Mouse (Mus musculus): ENCODE results near the gene Lrig1. TPM values are rescaled to one million over a fixed set of nuclear protein-coding genes. Genes with fewer than 3 reads are reported as not detected.

The Lrig1 gene
- total RNA-seq (2012; rRNA removed), result 19.1 and 37.5 TPM in 2 replicates

DNA sequence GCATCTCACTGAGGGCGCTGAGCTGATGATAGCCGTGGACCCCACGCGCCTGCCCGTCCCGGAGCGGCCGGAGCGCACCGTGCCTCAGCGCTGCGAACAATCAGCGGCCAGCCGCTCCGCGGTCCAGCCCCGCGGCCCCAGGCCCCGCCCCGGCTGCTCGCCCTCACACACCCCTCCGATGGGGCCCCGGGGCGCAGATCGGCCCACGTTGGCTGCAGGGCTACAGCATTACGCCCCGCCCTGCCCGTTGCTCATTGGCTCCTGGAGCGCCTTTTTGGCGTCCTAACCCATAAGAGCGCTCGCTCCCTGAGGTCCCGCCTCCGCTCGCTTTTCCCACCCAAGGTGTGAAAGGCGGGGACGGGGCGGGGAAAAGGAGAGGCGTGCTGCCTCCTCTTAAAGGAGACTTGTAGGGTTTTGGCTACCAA is at the start of gene Lrig1:
Gene Lrig1 (minus strand): TSS at position 92 of the 425 bp plus-strand sequence.
- Histone ChIP-seq H3K27ac (ENCODE audit: insufficient read depth, low read depth, low read length, poor library complexity, severe bottlenecking) (no peak within 1 kb of the TSS), H3K4me1 (ENCODE audit: control insufficient read depth in 2 of 2, insufficient read depth in 2 of 2, low read length in 2 of 2, poor library complexity in 1 of 2) (peaks cover 5 to 8% of the 10 kb centered on the region in 2 experiments), H3K9ac (ENCODE audit: insufficient read depth, low read depth, low read length, poor library complexity, severe bottlenecking) (peak within 1 kb of the TSS; percentile 80), H3K4me3 (ENCODE audit: insufficient read depth in 1 of 2, low read depth in 1 of 2, low read length in 2 of 2, poor library complexity in 1 of 2, severe bottlenecking in 1 of 2) (peak within 1 kb of the TSS; percentile 72 to 87), H3K9me3 (ENCODE audit: control insufficient read depth, insufficient read depth, low read depth, low read length) (no peaks in the 10 kb centered on the region), H3K36me3 (ENCODE audit: control insufficient read depth, insufficient read depth, low read length, poor library complexity, severe bottlenecking) (no peaks in the 10 kb centered on the region)
- TF ChIP-seq CHD2 (IDR thresholded peaks at IDR 0.05; ENCODE audit: low read depth, low read length), result no peak
- TF ChIP-seq HCFC1 (IDR thresholded peaks at IDR 0.05; ENCODE audit: borderline replicate concordance, insufficient read depth, low read length), result 0 out of 2 replicates have a peak, but pooled peaks have one; percentile 61
- in situ Hi-C loops (cut with MboI; ENCODE audit: low sequenced_read_pairs in 2 of 2, unreplicated experiment in 2 of 2), result no loop called here
- peak; percentile 99 for DNase-seq (ENCODE audit: low read depth, low spot score)

DNA sequence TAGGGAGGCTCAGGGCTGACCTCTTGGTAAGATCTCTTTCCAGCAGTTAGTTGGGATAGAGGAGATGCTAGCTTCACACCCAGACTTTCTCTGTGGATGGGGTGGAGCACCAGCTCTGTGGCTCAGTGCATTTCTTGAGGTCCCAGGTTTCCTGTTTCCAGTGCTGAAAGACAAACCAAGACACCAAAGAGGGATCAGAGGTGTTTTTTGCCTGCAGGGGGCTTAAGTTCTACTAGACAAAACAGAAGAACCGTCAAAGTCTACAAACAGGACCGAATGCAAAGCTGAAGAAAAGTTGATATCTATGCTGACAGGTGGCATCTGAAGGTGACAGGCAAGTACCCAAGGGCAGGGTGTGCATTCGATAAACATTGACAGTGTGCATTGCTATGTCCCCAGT is 49.7 kb upstream of the Lrig1 start:
- Histone ChIP-seq H3K4me1 (ENCODE audit: control insufficient read depth in 2 of 2, insufficient read depth in 2 of 2, low read length in 2 of 2, poor library complexity in 1 of 2) (peaks cover 8 to 23% of the 10 kb centered on the region in 2 experiments), H3K27ac (ENCODE audit: insufficient read depth, low read depth, low read length, poor library complexity, severe bottlenecking) (no peak overlapping the region)

DNA sequence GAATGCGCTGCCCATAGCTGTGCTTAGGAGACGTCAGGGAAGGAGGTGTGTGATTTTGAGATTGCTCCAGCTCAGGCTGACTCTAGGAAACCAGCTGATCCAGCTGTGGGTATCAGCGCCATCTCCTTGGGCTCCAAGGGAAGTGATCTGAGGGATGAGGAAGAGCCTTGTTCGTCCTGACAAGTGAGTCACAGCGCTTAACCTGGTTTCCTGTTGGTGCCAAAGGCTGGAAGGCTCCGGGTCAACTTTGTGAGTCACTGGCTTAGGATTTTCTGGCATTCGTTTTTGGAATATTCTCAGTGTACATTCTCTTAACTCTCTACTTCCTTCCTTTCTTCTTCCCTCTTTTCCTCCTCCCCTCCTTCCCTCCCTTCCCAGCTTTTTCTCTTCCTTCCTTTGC is 48.4 kb upstream of the Lrig1 start:
- no peak for DNase-seq (ENCODE audit: low read depth, low spot score)
- Histone ChIP-seq H3K9ac (ENCODE audit: insufficient read depth, low read depth, low read length, poor library complexity, severe bottlenecking) (no peak overlapping the region), H3K4me1 (ENCODE audit: control insufficient read depth in 2 of 2, insufficient read depth in 2 of 2, low read length in 2 of 2, poor library complexity in 1 of 2) (peaks cover 6 to 15% of the 10 kb centered on the region in 2 experiments), H3K4me3 (ENCODE audit: insufficient read depth in 1 of 2, low read depth in 1 of 2, low read length in 2 of 2, poor library complexity in 1 of 2, severe bottlenecking in 1 of 2) (no peak overlapping the region), H3K36me3 (ENCODE audit: control insufficient read depth, insufficient read depth, low read length, poor library complexity, severe bottlenecking) (no peaks in the 10 kb centered on the region), H3K27ac (ENCODE audit: insufficient read depth, low read depth, low read length, poor library complexity, severe bottlenecking) (no peak overlapping the region), H3K9me3 (ENCODE audit: control insufficient read depth, insufficient read depth, low read depth, low read length) (no peaks in the 10 kb centered on the region)
- in situ Hi-C loops (cut with MboI; ENCODE audit: low sequenced_read_pairs in 2 of 2, unreplicated experiment in 2 of 2), result no loop called here
- no peak for TF ChIP-seq ZC3H11A (IDR thresholded peaks at IDR 0.05; ENCODE audit: borderline replicate concordance, low read depth, low read length)
- no peak for TF ChIP-seq HCFC1 (IDR thresholded peaks at IDR 0.05; ENCODE audit: borderline replicate concordance, insufficient read depth, low read length)
- TF ChIP-seq CHD2 (IDR thresholded peaks at IDR 0.05; ENCODE audit: low read depth, low read length), result no peak
- no peak for TF ChIP-seq MAFK (IDR thresholded peaks at IDR 0.05; ENCODE audit: insufficient read depth, low read depth, low read length)
- no peak for TF ChIP-seq ZNF384 (IDR thresholded peaks at IDR 0.05; ENCODE audit: low read depth, low read length)

More for the DNA sequence above, 49.7 kb upstream of the Lrig1 start:
- no peaks in the 10 kb centered on the region for H3K36me3 ChIP-seq (ENCODE audit: control insufficient read depth, insufficient read depth, low read length, poor library complexity, severe bottlenecking)
- no peaks in the 10 kb centered on the region for H3K9me3 ChIP-seq (ENCODE audit: control insufficient read depth, insufficient read depth, low read depth, low read length)
- H3K9ac ChIP-seq (ENCODE audit: insufficient read depth, low read depth, low read length, poor library complexity, severe bottlenecking), result no peak overlapping the region
- TF ChIP-seq ZNF384 (IDR thresholded peaks at IDR 0.05; ENCODE audit: low read depth, low read length) (no peak), MAFK (IDR thresholded peaks at IDR 0.05; ENCODE audit: insufficient read depth, low read depth, low read length) (no peak), HCFC1 (IDR thresholded peaks at IDR 0.05; ENCODE audit: borderline replicate concordance, insufficient read depth, low read length) (no peak), ZC3H11A (IDR thresholded peaks at IDR 0.05; ENCODE audit: borderline replicate concordance, low read depth, low read length) (no peak), CHD2 (IDR thresholded peaks at IDR 0.05; ENCODE audit: low read depth, low read length) (no peak)
- in situ Hi-C loops (cut with MboI; ENCODE audit: low sequenced_read_pairs in 2 of 2, unreplicated experiment in 2 of 2), result no loop called here
- no peak for DNase-seq (ENCODE audit: low read depth, low spot score)
- no peak overlapping the region for H3K4me3 ChIP-seq (ENCODE audit: insufficient read depth in 1 of 2, low read depth in 1 of 2, low read length in 2 of 2, poor library complexity in 1 of 2, severe bottlenecking in 1 of 2)

DNA sequence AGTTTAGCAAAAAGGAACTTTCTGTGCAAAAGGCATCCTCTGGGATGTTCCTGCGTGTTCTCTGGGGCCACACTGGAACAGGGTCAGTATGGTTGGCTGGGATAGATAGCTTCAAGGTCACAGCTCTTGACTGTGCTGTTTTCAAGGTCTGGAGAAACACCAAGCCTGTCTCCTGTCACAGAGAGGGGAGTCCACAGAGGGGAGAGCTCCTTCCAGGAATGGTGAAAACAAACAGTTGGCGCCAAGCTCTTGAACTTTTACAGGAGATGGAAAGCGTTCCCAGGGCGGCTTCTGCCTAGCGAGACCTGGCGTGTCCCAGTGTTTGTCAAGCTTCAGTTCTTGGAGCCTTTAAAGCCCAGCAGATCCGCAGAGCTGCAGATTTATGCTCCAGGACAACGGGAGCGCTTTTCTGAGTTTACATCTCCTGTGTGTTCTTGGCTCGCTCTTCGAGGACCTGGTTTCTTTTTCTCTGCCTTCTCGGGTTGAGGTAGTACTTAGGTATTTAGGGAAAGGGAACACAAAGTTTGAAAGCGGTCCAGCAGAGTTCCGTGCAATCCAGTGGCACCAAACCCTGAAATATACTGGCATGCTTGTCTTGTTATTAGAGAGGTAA is 40.3 kb upstream of the Lrig1 start:
- no peaks in the 10 kb centered on the region for H3K9me3 ChIP-seq (ENCODE audit: control insufficient read depth, insufficient read depth, low read depth, low read length)
- H3K36me3 ChIP-seq (ENCODE audit: control insufficient read depth, insufficient read depth, low read length, poor library complexity, severe bottlenecking), result no peaks in the 10 kb centered on the region
- TF ChIP-seq CHD2 (IDR thresholded peaks at IDR 0.05; ENCODE audit: low read depth, low read length), result no peak
- TF ChIP-seq ZC3H11A (IDR thresholded peaks at IDR 0.05; ENCODE audit: borderline replicate concordance, low read depth, low read length), result no peak
- no peak for TF ChIP-seq ZNF384 (IDR thresholded peaks at IDR 0.05; ENCODE audit: low read depth, low read length)
- no peak for TF ChIP-seq HCFC1 (IDR thresholded peaks at IDR 0.05; ENCODE audit: borderline replicate concordance, insufficient read depth, low read length)
- no peak for TF ChIP-seq MAFK (IDR thresholded peaks at IDR 0.05; ENCODE audit: insufficient read depth, low read depth, low read length)
- no peak overlapping the region for H3K4me3 ChIP-seq (ENCODE audit: insufficient read depth in 1 of 2, low read depth in 1 of 2, low read length in 2 of 2, poor library complexity in 1 of 2, severe bottlenecking in 1 of 2)
- H3K9ac ChIP-seq (ENCODE audit: insufficient read depth, low read depth, low read length, poor library complexity, severe bottlenecking), result no peak overlapping the region
- no peak for DNase-seq (ENCODE audit: low read depth, low spot score)
- in situ Hi-C loops (cut with MboI; ENCODE audit: low sequenced_read_pairs in 2 of 2, unreplicated experiment in 2 of 2), result no loop called here
- H3K27ac ChIP-seq (ENCODE audit: insufficient read depth, low read depth, low read length, poor library complexity, severe bottlenecking), result no peak overlapping the region
- no peaks in the 10 kb centered on the region for H3K4me1 ChIP-seq (ENCODE audit: control insufficient read depth in 2 of 2, insufficient read depth in 2 of 2, low read length in 2 of 2, poor library complexity in 1 of 2)

All from ES-E14 (cell line).